Mouse (Mus musculus) left cerebral cortex, adult 18-20 months (tissue): ENCODE measurements around the gene Hormad1. TPM values are rescaled to one million over a fixed set of nuclear protein-coding genes. Genes with fewer than 3 reads are reported as not detected.
"Not testable (repeated sequence)": the region's sequence is repeated elsewhere in the genome, so short reads cannot be mapped to it uniquely, and the experiment has no call there.

Experiments used
- DNase-seq, 2 experiments: peaks; one replicate each; pipeline ENCODE4 v3.0.0; 2021 to 2022; ENCODE audit warnings: low spot score in 2 of 2, mixed read lengths in 1 of 2
- total RNA-seq, 2 experiments: library from RNA; stranded (reverse); gene quantifications; 2 replicates each; pipeline ENCODE4 v1.2.3; 2021

Hormad1 gene
- total RNA-seq, 2 experiments from 2014 or later: not detected

DNA sequence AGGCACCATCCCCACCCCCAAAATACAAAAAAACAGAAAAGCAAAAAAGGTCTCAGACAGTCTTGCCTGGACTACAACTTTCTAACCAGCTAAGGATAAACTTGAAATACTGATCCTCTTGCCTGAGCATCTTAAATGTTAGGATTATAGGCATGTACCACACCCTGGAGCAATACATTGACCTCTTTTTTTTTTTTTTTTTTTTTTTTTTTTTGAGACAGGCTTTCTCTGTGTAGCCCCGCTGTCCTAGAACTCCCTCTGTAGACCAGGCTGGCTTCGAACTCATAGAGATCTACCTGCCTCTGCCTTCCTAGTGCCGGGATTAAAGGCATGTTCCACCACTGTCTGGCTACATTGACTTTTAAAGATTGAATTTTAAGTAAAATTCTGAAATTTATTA lies 1.3 kb downstream of the Hormad1 start:
- no peak for DNase-seq

DNA sequence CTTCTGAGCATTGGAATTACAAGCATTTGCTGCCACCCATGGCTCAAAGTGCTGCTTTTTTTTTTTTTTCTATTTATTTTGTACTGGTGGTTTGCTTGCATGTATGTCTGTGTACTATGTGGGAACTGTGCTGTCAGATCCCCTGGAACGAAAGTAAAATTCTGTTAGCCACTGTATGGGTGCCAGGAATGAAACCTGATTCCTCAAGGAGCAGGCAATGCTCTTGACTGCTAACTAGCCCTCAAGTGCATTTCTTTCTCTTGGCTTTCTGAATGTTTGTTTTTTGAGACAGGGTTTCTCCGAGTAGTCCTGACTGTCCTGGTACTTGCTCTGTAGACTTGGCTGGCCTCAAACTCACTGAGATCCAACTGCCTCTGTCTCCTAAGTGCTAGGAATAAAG lies 2.3 kb downstream of the Hormad1 start:
- DNase-seq: no peak

DNA sequence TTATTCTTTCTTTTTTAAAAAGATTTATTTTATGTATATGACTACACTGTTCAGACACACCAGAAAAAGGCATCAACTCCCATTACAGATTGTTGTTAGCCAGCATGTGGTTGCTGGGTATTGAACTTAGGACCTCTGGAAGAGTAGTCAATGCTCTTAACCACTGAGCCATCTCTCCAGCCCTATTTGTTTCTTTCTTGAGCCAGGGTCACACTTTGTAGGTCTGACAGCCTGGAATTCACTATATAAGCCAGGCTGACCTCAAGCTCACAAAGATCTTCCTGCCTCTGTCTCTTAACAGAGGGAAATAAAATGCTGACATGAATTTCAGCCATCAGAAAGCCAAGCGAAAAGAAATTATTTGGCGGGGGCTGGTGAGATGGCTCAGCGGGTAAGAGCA lies 10.1 kb downstream of the Hormad1 start:
- no peak for DNase-seq

DNA sequence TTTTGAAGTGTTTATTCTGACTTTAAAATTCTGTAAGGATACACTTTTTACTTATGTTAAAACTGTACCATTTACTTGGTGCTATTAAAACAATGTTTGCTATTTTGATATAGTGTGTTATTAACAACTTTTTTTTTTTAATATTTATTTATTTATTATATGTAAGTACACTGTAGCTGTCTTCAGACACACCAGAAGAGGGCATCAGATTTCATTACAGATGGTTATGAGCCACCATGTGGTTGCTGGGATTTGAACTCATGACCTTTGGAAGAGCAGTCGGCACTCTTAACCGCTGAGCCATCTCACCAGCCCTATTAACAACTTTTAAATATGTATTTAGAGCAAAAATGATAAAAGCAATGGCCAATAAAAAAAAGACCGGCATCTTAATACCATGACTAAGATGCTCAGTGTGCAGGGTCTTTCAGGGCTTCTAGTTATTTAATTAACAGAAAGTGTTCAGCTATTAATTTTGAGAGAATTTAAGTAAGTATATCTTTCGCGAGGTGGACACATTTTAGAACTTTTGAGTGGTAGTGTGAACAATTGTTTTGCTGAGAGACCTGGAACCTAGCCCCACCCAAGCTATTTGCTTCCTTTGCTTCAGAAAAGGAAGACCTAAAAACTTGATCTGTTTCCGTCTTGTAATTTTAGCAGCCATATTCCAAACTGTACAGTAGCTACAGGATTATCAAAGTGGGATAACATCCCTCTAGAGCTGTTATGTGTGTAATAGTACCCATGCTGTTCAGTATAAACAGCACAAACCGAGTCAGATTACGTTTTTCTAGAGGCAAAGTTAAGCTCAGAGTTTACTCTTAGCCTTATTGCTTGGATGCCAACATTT lies 28.5 kb downstream of the Hormad1 start:
- DNase-seq: no peak

DNA sequence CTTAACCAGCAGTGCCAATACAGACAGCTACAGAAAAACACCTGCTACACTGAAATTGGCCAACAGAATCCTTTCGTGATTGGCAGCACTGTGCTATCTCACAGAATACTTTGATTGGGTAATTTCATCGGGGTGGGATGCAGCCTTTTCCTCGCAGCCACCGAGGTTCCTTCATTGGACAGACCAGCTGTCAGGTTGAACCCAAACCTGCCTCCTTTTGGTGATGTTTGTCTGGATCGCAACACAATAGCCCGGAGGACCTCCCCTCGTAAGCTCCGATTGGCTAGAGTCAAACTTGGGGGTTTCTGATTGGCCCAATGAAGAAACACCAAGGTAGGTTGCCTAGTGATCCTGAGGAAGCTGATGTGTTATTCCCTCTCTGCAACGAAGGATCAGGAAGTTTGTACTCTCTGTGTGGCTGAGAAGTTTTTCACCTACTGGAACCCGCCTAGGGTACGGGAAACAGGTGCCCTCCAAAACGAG lies 29.2 kb downstream of the Hormad1 start, which contains the start of gene Golph3l:
Golph3l (plus strand) TSS at position 331 of the 483 bp plus-strand sequence.
- peak; percentile 89 to 95 for DNase-seq

DNA sequence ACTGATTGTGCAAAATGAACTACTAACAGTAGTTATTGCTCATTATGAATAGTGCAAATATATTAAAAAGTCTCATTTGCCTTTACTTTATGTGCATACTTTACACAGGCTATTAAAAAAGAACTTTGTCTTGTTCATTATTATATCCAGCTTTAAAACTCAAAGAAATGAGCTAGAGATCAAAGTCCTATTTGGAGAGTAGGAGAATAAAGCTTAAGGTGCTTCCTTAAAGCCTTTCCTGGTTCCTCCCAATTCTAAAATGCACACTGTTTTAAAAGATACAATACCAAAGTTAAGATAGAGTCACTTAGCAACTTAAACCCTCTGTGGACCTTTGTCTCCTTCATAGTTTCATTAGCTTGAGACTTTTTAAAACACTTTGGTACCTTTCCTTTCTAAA lies 39.3 kb downstream of the Hormad1 start:
- DNase-seq: no peak

DNA sequence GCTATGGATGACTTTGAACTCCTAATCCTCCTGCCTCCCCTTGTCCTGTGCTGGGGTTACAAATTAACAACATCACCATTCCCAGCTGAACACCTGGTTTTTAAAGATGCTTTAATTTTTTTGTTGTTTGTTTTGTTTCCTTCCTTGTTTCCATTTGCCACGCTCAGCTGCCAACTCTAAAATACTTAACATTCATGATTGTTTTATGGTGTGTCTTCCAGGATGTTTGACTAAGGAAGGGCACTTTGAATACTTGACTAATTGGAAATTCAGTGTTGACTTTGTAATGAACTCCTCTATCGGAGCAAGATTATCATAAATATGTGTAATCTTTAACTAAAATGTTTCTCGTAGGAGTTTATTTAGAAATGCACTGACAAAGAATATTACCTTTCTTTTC lies 41.8 kb downstream of the Hormad1 start:
- DNase-seq: no peak

DNA sequence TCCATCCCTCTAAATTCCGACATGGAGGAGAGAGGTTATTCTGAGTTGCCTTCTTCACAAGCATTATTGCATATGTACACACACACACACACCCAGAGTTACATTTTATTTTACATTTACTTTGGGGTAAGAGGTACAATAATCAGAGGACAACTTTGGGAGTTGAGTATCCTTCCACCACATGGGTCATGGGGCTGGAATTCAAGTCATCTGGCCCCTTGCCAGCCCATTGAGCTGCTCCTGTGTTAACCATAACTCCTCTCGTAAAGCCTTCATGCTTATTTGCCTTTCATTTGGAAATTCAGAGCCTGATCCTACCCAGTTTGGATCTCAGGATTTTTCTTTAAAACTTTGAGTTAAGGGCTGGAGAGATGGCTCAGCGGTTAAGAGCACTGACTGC lies 46.6 kb downstream of the Hormad1 start:
- no peak for DNase-seq

DNA sequence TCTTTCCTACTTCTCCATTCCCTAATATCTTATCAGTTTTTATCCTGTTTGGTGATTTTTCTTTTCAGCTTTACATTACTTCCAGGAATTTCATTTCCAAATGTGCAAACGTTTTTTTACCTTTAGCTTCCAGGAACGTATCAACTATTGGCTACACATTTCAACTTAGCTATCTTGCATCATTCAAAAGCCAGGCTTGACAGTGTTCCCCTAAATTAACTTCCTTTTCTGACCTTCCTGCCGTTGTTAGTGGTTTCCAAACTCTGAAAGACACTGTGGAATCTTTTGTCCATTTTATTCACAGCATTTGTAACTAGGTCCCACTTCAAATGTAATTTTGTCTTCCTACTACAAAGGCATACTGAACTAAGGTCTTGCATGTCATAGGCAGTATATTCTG lies 49.7 kb downstream of the Hormad1 start:
- DNase-seq: no peak

DNA sequence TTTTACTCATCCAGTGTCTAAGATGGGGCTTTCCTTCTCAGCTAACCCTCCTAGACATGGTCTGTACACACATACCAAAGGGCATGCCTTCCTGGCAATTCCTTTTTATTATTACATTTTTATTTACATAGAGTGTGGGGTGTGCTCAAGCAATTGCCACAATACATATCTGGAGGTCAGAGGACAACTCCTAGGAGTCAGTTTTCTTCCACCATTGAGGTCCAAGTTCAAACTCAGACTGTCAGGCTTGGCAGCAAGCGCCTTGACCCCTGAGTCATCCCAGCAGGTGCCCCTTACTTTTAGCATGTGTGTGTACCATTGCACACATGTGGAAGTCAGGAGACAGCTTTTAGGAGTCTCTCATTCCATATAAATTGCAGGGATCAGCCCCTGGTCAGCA lies 54.5 kb downstream of the Hormad1 start:
- no peak for DNase-seq

DNA sequence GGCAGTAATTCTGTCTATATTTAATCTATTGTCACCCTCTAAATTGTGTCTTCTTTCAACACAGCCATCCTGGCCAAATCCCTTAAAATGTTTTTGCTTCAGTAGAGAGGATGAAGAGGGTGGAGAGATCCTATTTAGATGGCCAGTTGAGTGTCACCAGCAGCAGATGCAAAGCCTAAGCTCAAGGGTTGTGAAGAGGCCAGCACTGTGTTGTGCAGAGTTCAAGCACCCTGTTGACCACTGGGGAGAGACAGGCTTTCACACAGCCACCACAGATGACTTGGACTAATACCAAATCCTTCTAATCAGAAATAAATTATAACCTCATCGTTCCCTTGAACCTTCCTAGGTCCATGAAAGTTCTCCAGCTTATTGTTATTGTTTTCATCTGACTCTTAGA lies 59.0 kb downstream of the Hormad1 start:
- DNase-seq: no peak

DNA sequence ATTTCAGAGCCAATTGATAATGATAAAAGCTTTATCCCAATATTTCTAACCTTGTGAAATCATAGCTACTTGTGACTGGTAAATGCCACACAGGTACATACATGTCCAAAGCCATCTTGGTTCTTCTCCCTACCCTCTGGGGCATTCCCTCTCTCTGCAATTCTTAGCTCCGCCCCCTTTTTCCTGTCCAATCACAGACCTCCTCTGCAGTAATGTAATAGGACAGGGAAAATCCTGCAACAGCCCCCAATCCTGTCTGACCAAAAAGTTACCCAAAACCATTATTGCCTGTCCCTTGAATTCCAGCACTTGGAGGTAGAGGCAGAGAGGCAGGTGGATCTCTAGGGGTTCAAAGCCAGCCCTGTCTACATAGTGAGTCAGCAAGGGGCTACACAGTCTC lies 61.8 kb downstream of the Hormad1 start:
- DNase-seq: no peak

DNA sequence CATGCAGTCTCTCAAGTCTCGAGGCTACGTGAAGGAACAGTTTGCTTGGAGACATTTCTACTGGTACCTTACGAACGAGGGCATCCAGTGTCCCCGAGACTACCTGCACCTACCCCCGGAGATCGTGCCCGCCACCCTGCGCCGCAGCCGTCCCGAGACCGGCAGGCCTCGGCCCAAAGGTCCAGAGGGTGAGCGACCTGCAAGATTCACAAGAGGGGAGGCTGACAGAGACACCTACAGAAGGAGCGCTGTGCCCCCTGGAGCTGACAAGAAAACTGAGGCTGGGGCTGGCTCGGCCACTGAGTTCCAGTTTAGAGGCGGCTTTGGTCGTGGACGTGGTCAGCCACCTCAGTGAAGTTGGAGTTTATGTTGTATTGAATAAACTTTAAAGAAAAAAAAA lies 62.9 kb downstream of the Hormad1 start:
- not testable (repeated sequence) for DNase-seq

DNA sequence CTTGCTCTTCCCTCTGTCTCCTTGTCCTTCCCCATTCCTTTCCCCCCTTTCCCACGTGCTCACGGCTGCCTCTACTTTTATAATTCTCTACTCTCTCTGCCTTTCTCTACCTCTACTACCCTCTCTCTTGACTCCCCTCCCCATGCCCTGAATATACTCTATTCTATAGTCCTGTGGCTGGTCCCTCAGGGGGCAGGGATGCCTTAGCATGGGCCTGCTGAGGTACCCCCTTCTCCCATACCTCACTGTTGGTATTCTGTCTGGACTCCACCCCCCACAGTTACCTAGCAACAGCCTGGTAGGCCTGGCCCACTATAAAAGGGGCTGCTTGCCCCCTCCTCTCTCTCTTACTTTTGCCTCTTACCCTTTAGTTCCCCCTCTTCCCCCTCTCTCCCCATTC lies 64.1 kb downstream of the Hormad1 start:
- no peak for DNase-seq

DNA sequence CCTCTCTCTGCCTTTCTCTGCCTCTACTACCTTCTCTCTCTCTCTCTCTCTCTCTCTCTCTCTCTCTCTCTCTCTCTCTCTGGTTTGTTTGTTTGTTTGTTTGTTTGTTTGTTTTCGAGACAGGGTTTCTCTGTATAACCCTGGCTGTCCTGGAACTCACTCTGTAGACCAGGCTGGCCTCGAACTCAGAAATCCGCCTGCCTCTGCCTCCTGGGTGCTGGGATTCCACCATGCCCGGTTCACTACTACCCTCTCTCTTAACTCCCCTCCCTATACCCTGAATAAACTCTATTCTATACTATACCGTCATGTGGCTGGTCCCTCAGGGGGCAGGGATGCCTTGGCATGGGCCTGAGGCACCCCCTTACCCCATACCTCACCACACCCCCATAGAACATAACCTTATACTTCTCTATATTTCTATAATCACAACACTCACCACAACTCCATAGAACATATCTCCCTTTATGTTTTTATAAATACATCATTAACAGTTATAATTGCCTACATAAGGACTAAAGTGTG lies 64.6 kb downstream of the Hormad1 start:
- DNase-seq: not testable (repeated sequence)

DNA sequence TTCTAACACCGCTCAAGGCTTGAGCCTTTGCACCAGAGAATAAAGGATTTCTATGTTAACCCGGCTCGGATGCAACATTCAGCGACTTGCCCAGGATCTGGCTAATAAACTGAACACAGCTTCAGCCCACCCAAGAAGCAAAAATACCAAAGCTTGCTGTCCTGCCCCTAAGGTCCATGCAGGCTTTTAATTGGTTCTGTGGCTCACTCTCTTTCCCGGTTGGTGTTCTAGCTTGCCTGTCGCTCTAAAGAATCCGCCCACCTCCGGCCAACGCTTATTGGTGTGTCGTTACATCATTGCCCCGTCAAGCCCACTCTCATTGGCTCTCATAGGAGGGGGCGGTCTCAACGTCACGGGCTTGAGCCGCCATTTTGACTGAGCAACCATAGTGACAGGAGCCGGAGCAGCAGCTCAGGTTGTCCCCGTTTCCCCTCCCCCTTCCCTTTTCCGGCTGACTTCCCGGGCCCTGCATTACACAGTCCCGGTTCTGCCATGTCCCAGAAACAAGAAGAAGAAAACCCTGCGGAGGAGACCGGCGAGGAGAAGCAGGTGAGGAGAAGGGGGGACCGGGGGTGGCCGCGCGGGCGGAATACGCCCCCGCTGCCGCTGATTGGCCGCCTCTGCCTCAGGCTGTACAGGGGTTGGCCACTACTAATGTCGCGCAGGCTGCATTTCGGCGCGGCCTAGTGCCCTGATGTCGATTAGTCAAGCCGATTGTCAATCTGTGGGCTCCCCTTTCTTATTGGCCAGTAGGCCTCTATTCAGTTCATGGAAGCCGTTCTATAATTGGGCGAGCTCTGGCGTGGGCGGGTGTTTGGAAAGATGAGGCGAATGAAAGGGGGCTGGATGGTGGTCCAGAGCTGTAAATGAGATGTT lies 65.4 kb downstream of the Hormad1 start, which contains the start of gene Ensa:
Ensa (plus strand) TSS at position 366 of the 876 bp plus-strand sequence.
- DNase-seq: peak; percentile 96 to 97

DNA sequence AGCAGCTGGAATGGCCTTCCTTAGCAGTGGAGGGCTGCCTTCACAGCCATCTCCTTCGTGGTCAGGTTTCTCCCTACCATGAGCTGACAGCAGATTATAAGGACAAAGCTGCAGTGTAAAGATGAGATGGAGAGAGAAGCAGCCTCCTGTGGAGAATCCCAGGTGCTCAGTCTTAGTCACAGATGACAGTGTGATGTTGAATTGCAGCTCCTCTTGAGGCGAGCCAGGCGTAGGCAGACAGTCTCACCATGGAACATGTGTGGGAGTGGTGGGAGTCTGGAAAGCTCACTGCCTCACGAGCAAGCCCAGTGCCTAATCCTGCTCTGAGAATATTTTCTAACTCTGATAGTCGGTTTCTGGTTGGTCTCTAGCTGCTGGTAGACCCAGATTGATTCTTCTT lies 68.3 kb downstream of the Hormad1 start:
- DNase-seq: peak; percentile 79 to 85

DNA sequence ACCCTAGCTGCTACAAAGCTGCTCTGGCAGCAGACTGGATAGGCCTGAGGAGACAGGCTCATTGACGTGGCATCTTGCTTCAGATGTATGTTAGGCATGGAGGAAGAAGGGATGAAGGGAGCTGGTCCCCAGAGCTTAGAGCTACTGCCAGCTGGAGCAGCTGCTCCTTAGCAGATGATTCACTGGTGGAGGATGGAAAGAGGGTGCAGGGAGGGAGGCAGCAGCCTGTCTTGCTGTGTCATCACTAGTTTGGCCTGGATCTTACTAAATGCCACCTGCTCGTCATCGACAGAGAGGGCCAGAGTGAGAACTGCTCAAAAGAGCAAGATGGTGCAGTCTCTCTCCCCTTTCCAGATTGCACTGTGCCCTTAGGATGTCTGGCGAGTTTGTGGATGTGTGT lies 70.3 kb downstream of the Hormad1 start:
- peak; percentile 72 to 76 for DNase-seq

DNA sequence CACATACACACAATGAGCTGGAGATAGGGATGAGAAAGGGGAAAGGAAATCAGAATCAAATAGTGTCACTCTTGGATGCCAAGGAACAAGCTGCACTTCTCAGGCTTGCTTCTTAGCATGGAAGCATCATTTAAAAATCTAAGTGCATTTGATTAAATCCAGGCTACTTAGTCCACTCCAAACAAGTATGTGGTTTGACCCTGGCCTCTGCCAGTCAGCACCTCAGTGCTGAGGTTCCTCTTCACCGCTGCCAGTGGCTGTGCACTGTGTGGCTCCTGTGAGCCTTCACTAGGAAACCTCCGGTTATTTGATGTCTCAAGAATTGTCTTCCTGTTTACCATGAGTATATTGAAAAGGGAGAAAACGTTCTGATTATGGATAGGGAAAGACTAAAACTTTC lies 71.4 kb downstream of the Hormad1 start:
- no peak for DNase-seq

DNA sequence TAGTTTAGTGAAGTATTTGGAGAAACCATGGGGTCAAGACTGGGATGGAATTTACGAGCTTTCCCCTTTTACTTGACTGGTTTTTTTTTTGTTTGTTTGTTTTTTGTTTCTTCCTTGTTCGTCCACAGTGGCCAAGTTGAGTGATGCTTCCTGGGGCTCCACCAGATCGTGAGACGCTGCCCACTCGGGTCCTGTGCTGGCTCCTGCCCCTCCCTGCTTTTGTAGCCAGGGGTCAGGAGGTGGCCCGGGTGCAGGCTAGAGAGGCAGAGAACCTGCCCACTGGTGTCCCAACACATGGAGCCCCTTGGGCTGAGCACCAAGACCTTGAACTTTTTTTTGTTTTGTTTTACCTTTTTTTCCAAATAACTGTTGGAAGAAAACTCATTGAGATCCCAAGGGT lies 71.8 kb downstream of the Hormad1 start:
- no peak for DNase-seq
